Mouse (Mus musculus): ENCODE data around the gene Smg1.

DNA sequence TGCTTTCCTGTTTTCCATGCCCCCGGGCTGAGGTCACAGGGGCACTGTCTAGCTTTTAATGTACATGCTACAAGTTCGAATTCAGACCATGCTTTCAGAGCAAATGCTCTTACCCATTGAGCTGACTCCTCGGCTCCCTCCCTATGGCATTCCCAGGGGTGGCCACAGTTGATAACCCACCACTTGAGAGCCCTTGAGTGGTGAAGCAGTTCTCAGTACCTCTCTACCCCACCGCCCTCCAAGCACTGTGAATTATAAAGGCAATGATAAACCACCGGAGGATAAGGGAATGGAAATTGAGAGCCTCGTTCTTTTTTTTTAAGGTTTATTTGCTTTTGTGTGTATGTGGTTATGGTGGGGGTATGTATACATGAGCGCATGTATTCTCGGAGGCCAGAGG is 4.6 kb upstream of the Smg1 start:
- no peak for TF ChIP-seq CTCF (IDR thresholded peaks at IDR 0.05; ENCODE audit: control insufficient read depth, insufficient read depth, insufficient replicate concordance, low read depth, low read length)
- no peak for TF ChIP-seq POLR2A (IDR thresholded peaks at IDR 0.05; ENCODE audit: control insufficient read depth, low read depth, low read length)

Measured in testis, adult 2 months (tissue).